Mouse (Mus musculus) liver, postnatal 0 days (tissue): ENCODE results near the gene Kctd10.

Experiments
- CTCF ChIP-seq: sonication (generic); IDR thresholded peaks from 2 replicates; pipeline ENCODE4 v1.5.1; 2016; ENCODE audit warnings: antibody characterized with exemption, low read depth
- EP300 ChIP-seq: IDR thresholded peaks from 2 replicates; pipeline ENCODE4 v1.6.1; 2016; ENCODE audit warnings: antibody characterized with exemption, low read depth, mild to moderate bottlenecking

GRCm38 (mm10) chr5:114373581-114373980 lies 6.7 kb downstream of the Kctd10 start:
- no peak for TF ChIP-seq EP300
- no peak for TF ChIP-seq CTCF
